Comparison of ENCODE assay signal across 13 mouse cellular contexts in genomic region chr17:30187581-30187980, GRCm38 (mm10).
DNase-seq lines count a peak whose midpoint lies in the region; ATAC-seq lines count a peak whose summit lies in the region.
"Had no signal": no experiment of that assay in that cellular context is flagged by ENCODE, and none has a peak within 500 bp of the region (broad histone marks: within the 10 kb centered on the region; RNA-seq: fewer than 3 reads in every experiment).

No protein-coding gene starts in this region.

- intact Hi-C loops in heart, postnatal 36 days (cut with DNase I), result no loop called here

- H3K27ac ChIP-seq in heart, embryonic 15.5 days, result peak overlapping the region; percentile 86
- peak overlapping the region; percentile 52; the same call in 1 of the 2 replicates for H3K27ac ChIP-seq in forebrain, embryonic 11.5 days (ENCODE audit: low read depth, low read length)
- H3K27ac ChIP-seq in limb, embryonic 12.5 days, result peak overlapping the region; percentile 18; the same call in 1 of the 2 replicates
- H3K27ac ChIP-seq in liver, embryonic 11.5 days (ENCODE audit: low read depth, low read length), result no peak overlapping the region
- H3K27ac ChIP-seq: embryonic facial prominence, embryonic 12.5 days had no signal

- H3K27me3 ChIP-seq in heart, embryonic 15.5 days, result no peaks in the 10 kb centered on the region
- H3K27me3 ChIP-seq in forebrain, embryonic 11.5 days (ENCODE audit: control insufficient read depth, insufficient read depth, low read length), result no peaks in the 10 kb centered on the region
- H3K27me3 ChIP-seq in limb, embryonic 12.5 days, result no peaks in the 10 kb centered on the region
- H3K27me3 ChIP-seq in liver, embryonic 11.5 days (replicated peaks; ENCODE audit: control insufficient read depth, insufficient read depth, low read length), result no peaks in the 10 kb centered on the region
- H3K27me3 ChIP-seq: embryonic facial prominence, embryonic 12.5 days had no signal

- H3K4me3 ChIP-seq in heart, embryonic 15.5 days, result no peak overlapping the region
- H3K4me3 ChIP-seq in forebrain, embryonic 11.5 days (ENCODE audit: low read depth, low read length), result no peak overlapping the region
- H3K4me3 ChIP-seq in limb, embryonic 12.5 days (replicated peaks), result no peak overlapping the region
- H3K4me3 ChIP-seq in liver, embryonic 11.5 days (ENCODE audit: low read depth, low read length), result no peak overlapping the region
- H3K4me3 ChIP-seq: embryonic facial prominence, embryonic 12.5 days; myocyte had no signal

- H3K4me2 ChIP-seq in heart, embryonic 15.5 days, result peak overlapping the region; percentile 52
- H3K4me2 ChIP-seq in forebrain, embryonic 11.5 days (ENCODE audit: low read depth, low read length, severe bottlenecking), result no peak overlapping the region
- no peak overlapping the region; the same call in 1 of the 2 replicates for H3K4me2 ChIP-seq in limb, embryonic 12.5 days
- no peak overlapping the region for H3K4me2 ChIP-seq in liver, embryonic 11.5 days
- H3K4me2 ChIP-seq: embryonic facial prominence, embryonic 12.5 days had no signal

- peaks cover 52% of the 10 kb centered on the region for H3K4me1 ChIP-seq in heart, embryonic 15.5 days (replicated peaks)
- H3K4me1 ChIP-seq in forebrain, embryonic 11.5 days (replicated peaks; ENCODE audit: control insufficient read depth, insufficient read depth, low read length), result peaks cover 25% of the 10 kb centered on the region
- H3K4me1 ChIP-seq in limb, embryonic 12.5 days (replicated peaks), result peaks cover 50% of the 10 kb centered on the region
- peaks cover 12% of the 10 kb centered on the region for H3K4me1 ChIP-seq in liver, embryonic 11.5 days (replicated peaks; ENCODE audit: control insufficient read depth, insufficient read depth, low read length)

- no peak for ATAC-seq in heart, embryonic 15.5 days (replicated peaks; ENCODE audit: insufficient number of reproducible peaks, insufficient read depth, low FRiP score, low read depth)
- no peak for ATAC-seq in forebrain, embryonic 11.5 days (replicated peaks; ENCODE audit: low FRiP score)
- no peak for ATAC-seq in limb, embryonic 12.5 days (ENCODE audit: insufficient number of reproducible peaks, insufficient read depth, low FRiP score, low TSS enrichment, low read depth)
- ATAC-seq in liver, embryonic 11.5 days (replicated peaks; ENCODE audit: low FRiP score), result no peak

- WGBS in heart, embryonic 15.5 days, result 26% methylated on average over 5 of the region's 5 CpGs
- 25% methylated on average over 5 of the region's 5 CpGs for WGBS in forebrain, embryonic 11.5 days
- WGBS in limb, embryonic 12.5 days, result 33% methylated on average over 5 of the region's 5 CpGs
- WGBS in liver, embryonic 11.5 days, result 49% methylated on average over 5 of the region's 5 CpGs

- no peaks in the 10 kb centered on the region for H3K36me3 ChIP-seq in heart, embryonic 15.5 days
- H3K36me3 ChIP-seq in forebrain, embryonic 11.5 days (ENCODE audit: control insufficient read depth, insufficient read depth, low read length), result no peaks in the 10 kb centered on the region
- peaks cover 18% of the 10 kb centered on the region for H3K36me3 ChIP-seq in limb, embryonic 12.5 days
- H3K36me3 ChIP-seq in liver, embryonic 11.5 days (ENCODE audit: control insufficient read depth, insufficient read depth, low read length), result no peaks in the 10 kb centered on the region

- H3K9me3 ChIP-seq in heart, embryonic 15.5 days (replicated peaks), result no peaks in the 10 kb centered on the region
- H3K9me3 ChIP-seq in forebrain, embryonic 11.5 days (ENCODE audit: control insufficient read depth, low read length), result no peaks in the 10 kb centered on the region
- no peaks in the 10 kb centered on the region for H3K9me3 ChIP-seq in limb, embryonic 12.5 days
- no peaks in the 10 kb centered on the region for H3K9me3 ChIP-seq in liver, embryonic 11.5 days (ENCODE audit: control insufficient read depth, low read length)
- H3K9me3 ChIP-seq: embryonic facial prominence, embryonic 12.5 days had no signal

- DNase-seq in heart, postnatal 36 days, result no peak
- DNase-seq in brain, adult 2 months (ENCODE audit: low read depth, low spot score), result peak; percentile 60
- DNase-seq in forebrain, embryonic 11.5 days (ENCODE audit: low spot score), result no peak
- no peak for DNase-seq in frontal cortex, postnatal 14 days (ENCODE audit: low spot score in 2 of 2)
- DNase-seq in frontal cortex, postnatal 36 days (ENCODE audit: low spot score in 2 of 2), result no peak
- DNase-seq in liver, embryonic 11.5 days (ENCODE audit: low spot score), result no peak
- DNase-seq: adrenal gland, adult 8-10 months; gastrocnemius, postnatal 36 days; right cerebral cortex, postnatal 4 days had no signal

- peak overlapping the region; percentile 19; the same call in 1 of the 2 replicates for H3K9ac ChIP-seq in heart, embryonic 15.5 days
- no peak overlapping the region for H3K9ac ChIP-seq in forebrain, embryonic 11.5 days (ENCODE audit: low read length)
- no peak overlapping the region for H3K9ac ChIP-seq in limb, embryonic 12.5 days (replicated peaks)
- H3K9ac ChIP-seq in liver, embryonic 11.5 days (ENCODE audit: low read depth, low read length), result no peak overlapping the region
- H3K9ac ChIP-seq: embryonic facial prominence, embryonic 12.5 days had no signal
